Mouse (Mus musculus) kidney, adult 2 months (tissue): ENCODE data around the gene Itga8. TPM values are rescaled to one million over a fixed set of nuclear protein-coding genes. Genes with fewer than 3 reads are reported as not detected.

Experiments used
- DNase-seq: peaks from one replicate; pipeline ENCODE4 v3.0.0; 2021
- H3K27ac ChIP-seq: fragments of 200-500 bp; 2 replicates; pipeline ENCODE4 v1.5.1; 2012; ENCODE audit warnings: low read depth, low read length, control low read depth, inconsistent platforms; ENCODE audit not compliant: insufficient read depth
- H3K27me3 ChIP-seq: fragments of 200-500 bp; replicated peaks from 2 replicates; pipeline ENCODE4 v1.6.1; 2012; ENCODE audit warnings: mild to moderate bottlenecking, moderate library complexity, low read length, inconsistent platforms; ENCODE audit not compliant: control insufficient read depth, insufficient read depth
- H3K36me3 ChIP-seq: fragments of 200-500 bp; 2 replicates; pipeline ENCODE4 v1.6.1; 2012; ENCODE audit warnings: mild to moderate bottlenecking, moderate library complexity, low read length, inconsistent platforms; ENCODE audit not compliant: control insufficient read depth, insufficient read depth
- H3K4me1 ChIP-seq: fragments of 200-500 bp; 2 replicates; pipeline ENCODE4 v1.6.1; 2011; ENCODE audit warnings: low read length; ENCODE audit not compliant: control insufficient read depth, insufficient read depth
- H3K4me3 ChIP-seq: fragments of 200-500 bp; 2 replicates; pipeline ENCODE4 v1.5.1; 2011; ENCODE audit warnings: mild to moderate bottlenecking, low read depth, low read length, control low read depth; ENCODE audit not compliant: insufficient read depth
- CTCF ChIP-seq: fragments of 200-500 bp; conservative IDR thresholded peaks from 2 replicates; pipeline ENCODE4 v1.5.1; 2011; ENCODE audit warnings: low read depth, mild to moderate bottlenecking, control low read depth, low read length, moderate library complexity, mixed read lengths; ENCODE audit not compliant: insufficient read depth, insufficient read length
- POLR2A ChIP-seq: fragments of 200-500 bp; IDR thresholded peaks from one replicate; pipeline ENCODE4 v1.6.1; 2011; ENCODE audit warnings: low read depth, low read length, control low read depth
- WGBS: fragments of 180-500 bp; shearing (Covaris S2); methylation state at CpG from one replicate; pipeline ENCODE4 v1.1.7; 2018; 5-methylcytosine and 5-hydroxymethylcytosine counted together
- polyA plus RNA-seq: library from polyadenylated mRNA; depleted of rRNA; stranded (reverse); fragments of >200 nt; gene quantifications from 2 replicates; pipeline ENCODE4 v1.2.3, GENCODE M21; 2012; rRNA removed

Gene Itga8
- 8.4 and 9.7 TPM in 2 replicates for polyA plus RNA-seq

GRCm38 (mm10) chr2:12301431-12302170, at the start of gene Itga8:
Gene Itga8 (minus strand): TSS chr2:12301922.
- DNase-seq: peak; percentile 79
- TF ChIP-seq CTCF (peak; percentile 78), POLR2A (no peak)
- WGBS: 1% methylated on average over 56 of the region's 56 CpGs

DNA sequence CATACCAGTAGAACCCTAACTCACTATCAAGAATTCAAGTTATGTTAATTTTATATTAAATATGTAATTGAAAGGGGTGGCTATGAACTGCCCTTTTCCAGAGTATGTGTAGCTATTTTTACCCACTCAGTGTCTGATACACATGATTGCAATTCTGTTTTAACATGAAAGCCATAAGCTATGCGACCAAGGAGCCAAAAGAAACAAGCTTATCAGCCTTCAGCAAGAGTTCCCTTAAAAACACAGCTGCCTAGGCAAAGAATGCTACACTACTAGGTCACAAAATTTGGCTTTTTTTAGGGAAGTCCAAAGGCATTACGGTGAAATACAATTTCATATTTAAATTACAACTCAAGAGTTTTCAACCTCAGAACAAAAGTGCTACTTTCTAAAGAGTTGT, 47.2 kb upstream of the Itga8 start:
- Histone ChIP-seq H3K36me3 (peaks cover 3% of the 10 kb centered on the region), H3K27ac (no peak overlapping the region), H3K4me3 (no peak overlapping the region), H3K27me3 (no peaks in the 10 kb centered on the region), H3K4me1 (no peaks in the 10 kb centered on the region)
- 73% methylated on average over 2 of the region's 2 CpGs for WGBS
- no peak for DNase-seq
- TF ChIP-seq CTCF: no peak
- no peak for TF ChIP-seq POLR2A

More at GRCm38 (mm10) chr2:12301431-12302170, at the start of gene Itga8:
- H3K36me3 ChIP-seq: no peaks in the 10 kb centered on the region
- H3K27me3 ChIP-seq: no peaks in the 10 kb centered on the region; the same call in 1 of the 2 replicates
- H3K4me3 ChIP-seq: peak within 1 kb of the TSS; percentile 63
- H3K4me1 ChIP-seq: no peaks in the 10 kb centered on the region
- no peak within 1 kb of the TSS for H3K27ac ChIP-seq

- Histone ChIP-seq H3K36me3 (no peaks in the 10 kb centered on the region), H3K27ac (no peak overlapping the region), H3K4me1 (no peaks in the 10 kb centered on the region), H3K4me3 (no peak overlapping the region), H3K27me3 (no peaks in the 10 kb centered on the region)
- no peak for DNase-seq
- TF ChIP-seq CTCF: no peak
- TF ChIP-seq POLR2A: no peak
- 68% methylated on average over 2 of the region's 2 CpGs for WGBS
These were observed 30.2 kb upstream of the Itga8 start for GRCm38 (mm10) chr2:12331962-12332361.

GRCm38 (mm10) chr2:12329620-12330019, 27.9 kb upstream of the Itga8 start:
- no peak overlapping the region for H3K4me3 ChIP-seq
- H3K27ac ChIP-seq: no peak overlapping the region
- 76% methylated on average over 2 of the region's 2 CpGs for whole genome bisulfite sequencing
- H3K4me1 ChIP-seq: no peaks in the 10 kb centered on the region
- H3K27me3 ChIP-seq: no peaks in the 10 kb centered on the region
- no peaks in the 10 kb centered on the region for H3K36me3 ChIP-seq
- DNase-seq: no peak
- TF ChIP-seq POLR2A: no peak
- TF ChIP-seq CTCF: no peak

DNA sequence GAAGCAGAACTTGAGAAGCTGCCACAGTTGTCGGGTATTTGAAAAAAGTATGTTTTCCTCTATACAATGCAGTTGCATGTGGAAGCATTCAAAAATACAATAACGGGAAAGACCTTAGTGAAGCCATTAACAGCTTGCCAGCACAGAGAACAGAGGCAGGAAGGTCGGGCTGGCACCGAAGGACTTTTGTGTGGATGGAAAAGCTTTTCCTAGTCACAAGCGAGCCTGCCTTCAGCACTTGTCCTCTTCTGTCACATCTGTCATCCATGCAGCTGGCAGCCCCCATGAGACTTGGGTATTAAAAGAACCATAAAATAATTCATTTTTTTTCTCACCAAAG, 27.3 kb upstream of the Itga8 start:
- DNase-seq: no peak
- no peaks in the 10 kb centered on the region for H3K36me3 ChIP-seq
- WGBS: 43% methylated on average over 5 of the region's 5 CpGs
- H3K27me3 ChIP-seq: no peaks in the 10 kb centered on the region
- TF ChIP-seq POLR2A (no peak), CTCF (no peak)
- no peaks in the 10 kb centered on the region for H3K4me1 ChIP-seq
- no peak overlapping the region for H3K4me3 ChIP-seq
- no peak overlapping the region for H3K27ac ChIP-seq

DNA sequence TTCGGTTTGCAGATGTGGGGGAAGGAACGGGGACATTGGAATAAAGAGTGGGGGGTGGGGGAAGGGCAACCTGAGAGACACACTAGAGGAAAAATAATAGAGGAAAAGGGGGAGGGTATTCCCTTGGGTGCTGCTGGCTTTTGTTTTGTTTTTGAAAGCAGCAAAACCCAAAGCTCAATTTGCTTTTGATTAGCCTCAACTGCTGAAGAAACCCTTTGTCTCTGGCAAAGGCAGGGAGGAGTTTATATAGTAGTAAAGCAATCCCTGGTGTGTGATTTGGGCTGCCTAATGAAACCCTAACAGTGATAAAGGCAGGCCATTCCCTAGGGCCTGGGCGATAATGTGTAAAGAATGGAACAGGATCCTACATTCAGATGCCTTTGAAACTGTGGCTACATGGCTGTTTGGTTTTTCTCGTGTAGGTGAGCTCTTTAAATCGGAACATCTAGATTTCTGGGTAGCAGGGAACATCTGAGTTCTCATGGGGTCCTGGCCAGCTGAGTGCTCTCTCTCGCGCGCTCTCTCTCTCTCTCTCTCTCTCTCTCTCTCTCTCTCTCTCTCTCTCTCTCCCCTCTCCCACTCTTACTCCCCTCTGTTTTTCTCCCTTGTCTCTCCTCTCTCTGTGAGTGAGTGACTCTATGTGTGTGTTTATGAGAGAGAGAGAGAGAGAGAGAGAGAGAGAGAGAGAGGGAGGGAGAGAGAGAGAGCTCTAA, 26.8 kb upstream of the Itga8 start:
- 33% methylated on average over 7 of the region's 8 CpGs for WGBS
- no peaks in the 10 kb centered on the region for H3K36me3 ChIP-seq

DNA sequence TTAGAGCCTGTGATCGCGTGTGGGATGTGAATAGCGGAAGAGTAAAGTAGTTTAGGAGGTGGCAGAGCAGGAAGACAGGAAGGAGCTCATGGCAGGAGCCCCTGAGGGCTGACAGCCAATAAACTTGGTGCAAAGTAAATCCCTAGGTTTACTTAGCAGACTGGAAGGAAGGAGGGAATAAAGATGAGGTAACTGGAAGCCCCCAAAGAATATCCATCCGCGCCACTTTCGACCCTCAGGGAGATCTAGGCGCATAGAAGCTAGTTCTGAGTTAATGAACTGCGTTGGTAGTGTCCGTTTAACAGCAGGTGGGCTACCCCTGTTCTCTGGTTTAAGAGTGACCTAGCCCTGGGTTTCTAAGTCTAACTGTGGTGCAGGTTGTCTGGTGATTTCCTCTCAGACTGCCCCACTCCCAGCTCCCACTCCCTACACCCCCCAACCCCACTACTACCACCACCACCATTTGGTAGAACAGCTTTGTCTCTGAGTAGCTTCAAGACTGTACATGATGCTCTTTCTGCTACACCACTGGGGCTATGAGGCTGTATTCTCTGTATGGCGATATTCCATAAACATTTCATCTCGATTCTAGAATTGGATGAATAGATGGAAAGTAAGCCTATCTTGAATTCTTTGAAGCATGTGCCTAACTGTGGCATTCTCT, 26.1 kb upstream of the Itga8 start:
- TF ChIP-seq POLR2A (no peak), CTCF (no peak)
- Histone ChIP-seq H3K27ac (no peak overlapping the region), H3K4me1 (no peaks in the 10 kb centered on the region), H3K27me3 (no peaks in the 10 kb centered on the region), H3K36me3 (no peaks in the 10 kb centered on the region), H3K4me3 (no peak overlapping the region)
- WGBS: 45% methylated on average over 11 of the region's 11 CpGs
- no peak for DNase-seq

More for the DNA sequence above, 26.8 kb upstream of the Itga8 start:
- TF ChIP-seq POLR2A (no peak), CTCF (no peak)
- DNase-seq: no peak
- H3K4me1 ChIP-seq: no peaks in the 10 kb centered on the region
- H3K27ac ChIP-seq: no peak overlapping the region
- H3K27me3 ChIP-seq: no peaks in the 10 kb centered on the region
- no peak overlapping the region for H3K4me3 ChIP-seq
